Mouse (Mus musculus): ENCODE data around the gene Klf9.

- TF ChIP-seq CTCF (IDR thresholded peaks at IDR 0.05; ENCODE audit: insufficient read depth, low read length) (no peak), POLR2A (IDR thresholded peaks at IDR 0.05; ENCODE audit: borderline replicate concordance, extremely low read depth, low read depth, low read length) (no peak)
These were observed 15.5 kb upstream of the Klf9 start for GRCm38 (mm10) chr19:23125227-23126150.

Measured in lung, adult 2 months (tissue).